Mouse (Mus musculus): ENCODE measurements around the gene Synm.

The Synm gene

DNA sequence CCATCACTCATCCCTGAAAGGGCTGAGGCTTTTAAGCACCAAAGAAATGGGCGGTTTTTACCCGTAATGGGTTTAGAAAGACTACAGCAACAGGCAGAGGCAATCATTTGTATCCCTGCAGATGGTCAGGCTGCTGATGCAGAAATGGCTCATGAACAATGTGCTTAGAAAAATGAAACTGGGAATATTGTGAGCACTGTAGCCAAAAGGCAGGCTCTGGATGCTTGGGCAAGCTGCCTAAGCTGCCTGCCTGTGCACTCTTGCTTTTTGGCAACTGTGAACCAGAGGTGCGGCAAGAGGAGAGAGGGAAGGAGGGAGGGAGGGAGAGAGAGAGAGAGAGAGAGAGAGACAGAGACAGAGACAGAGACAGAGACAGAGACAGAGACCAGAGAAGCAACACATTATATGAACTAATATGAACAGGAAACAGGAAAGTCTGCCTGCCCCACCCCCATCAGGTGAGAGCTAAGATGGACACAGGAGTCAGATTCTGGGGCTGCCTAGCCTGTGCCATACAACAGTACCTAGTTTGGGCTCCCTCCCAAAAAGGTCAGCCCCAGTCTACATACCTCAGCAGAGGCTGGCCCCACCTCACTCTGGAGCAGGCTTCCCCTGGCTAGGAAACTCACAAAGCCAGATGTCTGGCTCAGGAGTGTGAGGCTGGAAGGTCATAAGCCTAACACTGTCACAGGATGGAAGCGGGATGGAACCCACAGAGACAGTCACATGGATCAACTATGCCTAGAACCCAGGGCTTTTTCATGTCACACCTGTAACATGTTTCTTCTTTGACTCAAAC, 9.9 kb downstream of the Synm start:
- no peak for DNase-seq (ENCODE audit: low spot score in 2 of 2)

DNA sequence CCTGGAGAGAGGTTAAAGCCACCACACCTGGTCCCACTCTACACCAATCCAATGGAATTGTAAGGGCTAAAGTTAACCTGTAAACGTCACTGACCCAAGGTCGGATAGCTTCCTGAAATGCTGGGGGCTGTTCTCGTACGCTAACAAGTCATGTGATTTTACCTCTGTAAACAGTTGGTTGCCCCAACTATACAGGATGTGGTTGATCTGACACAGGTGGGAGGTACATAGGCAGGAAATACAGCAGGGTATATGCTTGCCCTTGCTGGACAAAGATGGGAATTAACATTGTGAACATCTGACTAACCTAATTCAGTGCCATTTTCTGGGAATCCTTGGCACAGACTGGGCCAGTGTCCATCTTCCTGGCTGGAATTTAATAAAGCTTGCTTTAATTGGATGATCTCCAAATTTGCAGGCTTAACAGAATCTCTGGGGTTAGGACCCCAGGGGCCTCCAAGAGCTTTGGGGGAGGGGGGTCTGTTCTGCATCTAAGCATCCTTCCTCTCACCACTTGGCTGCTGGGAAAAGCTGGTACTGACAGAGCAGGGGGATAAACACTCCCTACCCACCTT, 11.7 kb downstream of the Synm start:
- DNase-seq (ENCODE audit: low spot score in 2 of 2) = no peak

DNA sequence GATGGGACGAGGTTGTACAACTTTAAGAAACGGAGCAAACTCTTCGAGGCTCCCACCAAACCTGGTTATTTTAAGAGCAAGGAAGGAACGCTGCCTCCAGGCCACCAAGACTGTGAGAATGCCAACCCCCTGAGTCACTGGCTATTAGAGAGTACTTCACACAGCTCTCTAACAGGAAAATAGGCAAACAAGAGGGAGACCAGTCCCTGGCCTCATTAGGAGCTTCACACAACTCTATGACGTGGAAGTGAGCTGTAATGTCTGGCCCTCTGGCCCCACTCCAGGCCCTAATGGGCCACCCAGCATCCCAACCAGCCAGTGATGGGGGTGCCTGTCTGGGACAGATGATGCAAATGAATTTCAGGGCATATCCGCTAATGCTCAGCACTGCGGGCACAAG, 17.8 kb downstream of the Synm start:
- peak in 1 of 2 experiments; percentile 32 for DNase-seq (ENCODE audit: low spot score in 2 of 2)

DNA sequence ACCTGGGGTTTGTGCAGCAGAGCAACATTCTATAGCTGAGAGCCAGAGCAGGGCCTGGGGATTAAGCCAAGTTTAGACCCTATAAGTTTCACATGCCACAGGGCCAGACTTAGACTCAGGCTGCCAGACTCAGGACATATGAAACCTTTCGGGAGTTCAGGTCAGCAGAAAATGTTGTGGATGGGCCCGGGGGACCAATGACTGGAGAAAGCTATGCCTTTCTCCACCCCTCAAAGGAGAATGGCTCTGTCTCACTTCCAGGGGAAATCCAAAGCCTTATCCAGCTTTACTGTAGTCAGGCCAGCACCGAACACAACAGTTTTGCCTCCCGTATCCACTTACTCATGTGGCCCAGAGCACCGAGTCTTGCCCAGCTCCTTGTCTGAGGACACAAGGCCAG, 18.7 kb downstream of the Synm start:
- DNase-seq (ENCODE audit: low spot score in 2 of 2) = no peak

DNA sequence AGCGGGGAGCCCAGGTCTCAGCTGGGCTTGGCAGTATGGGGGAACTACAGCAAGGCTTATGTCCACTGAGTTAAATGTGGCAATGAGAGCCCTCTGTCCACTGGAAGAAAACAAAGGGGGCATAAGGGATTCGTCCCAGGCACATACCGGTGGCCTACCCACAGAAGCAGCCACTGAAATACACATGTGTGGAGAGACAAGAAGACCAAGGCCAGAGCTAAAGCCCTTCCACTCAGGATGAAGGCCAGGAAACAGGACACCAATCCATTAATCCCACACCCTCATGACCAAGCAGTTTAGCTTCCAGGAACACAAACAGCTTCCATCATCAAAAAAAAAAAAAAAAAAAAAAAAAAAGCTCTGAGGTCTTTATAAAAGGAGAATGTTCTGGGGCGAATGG, 19.2 kb downstream of the Synm start:
- no peak for DNase-seq (ENCODE audit: low spot score in 2 of 2)

DNA sequence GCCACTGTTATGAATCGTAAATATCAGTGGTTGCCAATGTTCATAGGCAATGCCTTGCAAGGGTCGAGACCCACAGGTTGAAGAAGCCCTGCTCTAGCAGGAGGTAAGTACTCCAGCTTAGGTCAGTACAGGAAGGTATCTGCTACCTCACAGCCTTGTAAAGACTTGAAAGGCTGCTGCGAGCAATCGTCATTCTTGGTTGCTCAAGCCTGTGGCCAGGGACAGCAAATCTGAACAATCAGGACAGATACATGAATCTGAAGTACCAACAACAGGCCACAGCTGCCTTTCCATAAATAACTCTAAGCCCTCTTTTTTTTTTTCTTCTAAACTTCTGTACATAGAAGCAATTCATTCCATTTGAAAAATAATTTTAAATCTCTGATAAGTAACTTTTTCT, 27.3 kb downstream of the Synm start:
- no peak for DNase-seq (ENCODE audit: low spot score in 2 of 2)

DNA sequence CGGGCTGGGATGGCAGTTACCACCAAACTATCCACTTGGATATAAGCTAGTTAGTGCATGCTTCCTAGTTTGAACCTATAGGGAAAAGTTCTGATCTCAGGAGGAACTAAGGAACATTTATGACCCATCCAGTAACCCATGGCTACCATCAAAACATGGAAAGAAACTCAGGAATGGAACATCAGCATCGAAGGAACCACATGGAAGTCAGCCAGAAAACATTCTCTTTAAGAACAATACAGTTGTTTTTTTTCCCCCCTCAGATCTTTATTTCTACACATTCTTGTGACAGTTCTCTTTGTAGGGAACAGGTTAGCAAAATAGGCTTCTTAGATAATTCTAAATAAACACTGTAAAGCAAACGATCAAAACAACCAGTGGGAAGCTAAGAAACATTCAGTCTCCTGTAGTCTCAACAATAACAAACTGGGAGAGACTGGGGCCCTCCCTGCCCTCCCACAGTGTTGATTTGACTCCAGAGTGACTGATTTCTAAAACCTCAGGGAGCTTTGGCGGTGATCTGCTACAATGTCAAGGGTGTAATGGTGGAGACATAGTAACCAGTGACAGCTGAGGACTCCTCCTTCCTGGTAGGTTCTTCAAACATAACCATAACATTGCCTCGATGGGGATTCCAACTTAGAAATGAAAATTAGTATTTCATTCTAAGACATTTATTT, 29.0 kb downstream of the Synm start:
- DNase-seq (ENCODE audit: low spot score in 2 of 2) = no peak

DNA sequence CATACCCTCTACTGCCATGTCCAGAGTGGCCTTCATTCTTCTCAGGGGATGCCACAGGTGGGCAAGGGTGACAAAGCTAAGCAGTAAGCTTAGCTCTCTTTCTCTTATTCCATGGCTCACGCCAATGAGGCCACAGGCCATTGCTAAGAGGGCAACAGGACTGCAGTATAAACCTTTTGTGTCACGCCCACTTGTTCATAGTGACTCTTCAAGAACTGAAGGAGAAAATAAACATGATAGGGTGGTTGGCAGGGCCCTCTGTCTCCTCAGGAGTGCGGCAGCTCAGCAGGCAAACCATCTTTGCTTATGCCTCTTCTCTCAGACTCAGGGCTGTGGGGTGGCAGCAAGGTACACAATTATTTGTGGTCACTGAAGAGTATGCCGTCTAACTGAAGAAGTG, 30.7 kb downstream of the Synm start:
- no peak for DNase-seq (ENCODE audit: low spot score in 2 of 2)

DNA sequence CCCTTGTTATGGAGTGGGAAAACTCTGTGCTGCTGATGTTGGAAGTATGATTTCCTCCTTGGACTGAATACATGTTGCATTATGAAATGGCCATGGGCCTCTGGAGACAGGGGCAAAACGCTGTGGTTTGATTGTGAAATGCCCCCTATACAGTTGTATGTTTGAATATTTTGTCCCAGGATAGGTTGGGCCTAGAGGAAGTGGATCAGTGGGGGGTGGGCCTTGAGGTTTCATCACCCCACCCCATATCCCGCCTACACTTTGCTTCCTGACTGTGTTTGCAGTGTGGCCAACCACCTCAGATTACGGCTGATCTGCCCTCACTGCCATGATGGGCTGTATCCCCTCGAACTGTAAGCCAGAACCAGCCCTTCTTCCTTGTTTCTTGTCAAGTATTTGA, 31.3 kb downstream of the Synm start:
- DNase-seq (ENCODE audit: low spot score in 2 of 2) = no peak

DNA sequence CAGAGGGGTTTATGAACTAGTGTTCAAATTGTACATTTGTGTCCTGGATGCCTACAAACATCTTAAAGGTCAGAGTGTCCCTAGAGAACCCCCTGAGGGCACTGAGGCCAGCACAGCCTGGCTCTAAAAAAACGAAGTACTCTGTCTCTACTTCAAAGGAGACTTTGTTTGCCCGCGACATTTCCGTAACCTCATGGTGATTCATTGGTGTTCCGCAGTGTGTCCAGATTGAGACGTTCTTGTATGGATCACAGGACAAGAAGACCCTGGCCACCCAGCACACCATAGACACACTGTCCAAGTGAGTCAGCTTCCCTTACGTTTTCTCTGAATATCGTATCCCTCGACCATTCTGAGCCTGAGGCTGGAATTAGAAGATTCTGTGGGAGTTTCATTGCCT, 34.5 kb downstream of the Synm start:
- DNase-seq (ENCODE audit: low spot score in 2 of 2) = no peak

DNA sequence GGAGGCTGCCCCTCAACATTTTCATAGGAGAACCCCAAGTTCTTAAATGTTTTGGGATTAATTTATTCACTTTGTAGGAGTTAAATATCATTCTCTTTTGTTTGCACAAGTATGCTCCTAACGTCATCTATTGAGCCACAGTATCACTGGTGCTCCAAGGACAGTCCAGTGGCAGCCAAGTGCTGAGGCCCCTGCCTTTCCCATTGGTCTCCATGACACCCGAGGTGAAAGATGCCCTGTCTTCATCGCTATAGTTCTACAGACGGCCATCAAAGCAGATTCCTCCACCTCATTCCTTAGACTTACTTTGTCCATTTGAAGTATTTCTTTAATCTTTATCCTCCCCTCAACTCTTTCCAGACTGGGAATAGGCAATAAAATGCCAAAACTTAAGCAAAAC, 35.0 kb downstream of the Synm start:
- no peak for DNase-seq (ENCODE audit: low spot score in 2 of 2)

DNA sequence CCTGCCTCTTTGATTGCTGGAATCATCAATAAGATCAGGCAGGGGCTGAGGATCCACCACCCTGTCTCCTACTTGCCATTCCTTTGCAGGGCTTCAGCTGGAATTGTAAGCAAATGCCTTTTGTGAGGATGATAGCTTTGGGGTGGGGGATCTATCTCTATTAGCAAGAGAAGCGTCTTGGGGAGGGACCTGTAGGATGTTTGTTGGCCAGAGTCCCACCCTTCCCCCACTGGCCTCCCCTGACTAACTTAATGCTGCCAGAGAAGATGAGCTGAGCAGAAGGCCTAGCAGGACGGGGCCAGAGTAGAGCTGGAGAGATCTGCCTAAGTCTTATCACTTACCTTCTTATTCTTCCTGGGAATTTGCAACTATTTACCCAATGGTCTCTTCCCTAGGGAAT, 37.4 kb downstream of the Synm start:
- DNase-seq (ENCODE audit: low spot score in 2 of 2) = no peak

DNA sequence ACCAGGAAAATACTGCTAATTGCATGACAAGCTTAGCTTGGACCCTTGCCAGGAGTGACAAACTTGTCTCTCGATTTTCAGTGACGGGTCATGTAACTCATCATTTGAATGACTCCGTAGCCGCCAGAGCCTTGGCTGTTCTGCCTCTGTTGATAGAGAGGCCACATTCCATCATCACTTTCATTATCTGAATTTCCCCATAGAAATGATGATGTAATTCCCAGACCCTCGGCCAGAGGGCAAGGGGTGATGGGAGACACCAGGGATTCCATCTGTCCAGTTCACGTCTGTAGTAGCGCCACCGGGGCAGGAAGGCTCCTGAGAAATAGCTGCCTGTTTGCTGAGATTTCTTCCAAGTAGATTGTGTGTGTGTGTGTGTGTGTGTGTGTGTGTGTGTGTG, 40.7 kb downstream of the Synm start:
- DNase-seq (ENCODE audit: low spot score in 2 of 2) = no peak

DNA sequence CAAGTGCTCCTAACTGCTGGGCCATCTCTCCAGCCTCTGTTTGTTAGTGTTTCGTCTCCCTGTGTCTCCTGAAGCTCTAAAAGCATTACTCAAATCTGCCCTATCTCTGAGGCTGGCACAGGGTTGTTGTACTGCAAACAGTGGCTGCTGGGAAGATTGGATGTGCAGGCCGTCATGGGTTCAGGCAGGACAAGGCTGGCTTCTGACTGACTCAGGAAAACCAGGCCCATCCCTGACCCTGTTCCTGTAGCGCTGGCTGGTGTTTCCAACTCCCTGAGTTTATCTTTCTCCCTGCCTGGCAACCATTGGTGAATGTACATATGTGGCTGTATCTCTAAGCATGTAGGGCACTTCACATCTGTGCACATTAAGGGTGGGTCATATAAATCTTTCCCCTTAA, 42.0 kb downstream of the Synm start:
- DNase-seq (ENCODE audit: low spot score in 2 of 2) = no peak

DNA sequence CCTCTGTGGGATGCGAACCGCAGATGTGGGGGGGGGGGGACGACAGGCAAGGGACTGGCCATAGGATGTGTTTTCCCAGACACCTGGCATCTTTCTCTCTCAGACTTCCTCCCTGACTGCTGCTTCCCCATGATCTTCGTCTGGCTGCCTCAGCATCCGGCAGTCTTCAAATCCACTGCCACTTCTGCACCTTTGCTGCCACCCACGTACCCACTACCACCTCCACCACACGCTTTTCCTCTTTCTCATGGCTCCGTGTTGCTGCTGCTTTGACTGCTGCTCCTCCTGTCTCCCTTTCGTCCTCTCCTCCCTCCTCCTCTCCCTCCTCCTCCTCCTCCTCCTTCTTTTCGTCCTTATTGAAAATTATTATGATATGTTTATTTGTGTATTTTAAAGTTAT, 42.6 kb downstream of the Synm start:
- no peak for DNase-seq (ENCODE audit: low spot score in 2 of 2)

DNA sequence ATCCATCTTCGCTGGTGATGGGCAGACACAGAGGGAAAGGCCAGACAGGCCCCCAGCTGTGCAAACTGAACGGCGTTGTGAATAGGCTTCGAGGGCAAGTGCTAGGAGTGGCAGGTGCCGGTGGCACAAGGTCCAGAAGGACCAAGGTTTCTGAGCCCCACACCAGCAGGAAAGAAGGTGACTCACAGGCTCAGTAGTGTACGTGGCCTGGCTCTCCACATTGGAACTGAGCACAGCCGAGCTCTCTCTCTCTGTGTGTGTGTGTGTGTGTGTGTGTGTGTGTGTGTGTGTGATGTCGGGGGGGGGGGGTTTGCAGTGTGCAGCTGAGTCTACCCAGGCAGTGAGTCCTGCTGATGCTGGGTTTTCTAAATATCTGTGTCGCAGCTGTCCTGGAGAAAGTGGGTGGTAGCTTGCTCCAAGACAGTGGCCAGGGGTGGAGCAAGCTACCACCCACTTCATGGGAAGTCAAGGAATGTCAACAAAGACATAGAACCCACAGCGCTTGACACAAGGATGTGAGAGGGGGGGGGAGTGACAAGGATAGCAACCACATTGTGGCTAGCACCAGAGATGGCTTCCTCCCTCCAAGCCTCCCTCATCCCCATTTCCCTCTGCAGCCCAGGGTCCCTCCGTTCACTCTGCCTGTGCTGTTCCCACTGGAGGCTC, 43.2 kb downstream of the Synm start:
- no peak for DNase-seq (ENCODE audit: low spot score in 2 of 2)

DNA sequence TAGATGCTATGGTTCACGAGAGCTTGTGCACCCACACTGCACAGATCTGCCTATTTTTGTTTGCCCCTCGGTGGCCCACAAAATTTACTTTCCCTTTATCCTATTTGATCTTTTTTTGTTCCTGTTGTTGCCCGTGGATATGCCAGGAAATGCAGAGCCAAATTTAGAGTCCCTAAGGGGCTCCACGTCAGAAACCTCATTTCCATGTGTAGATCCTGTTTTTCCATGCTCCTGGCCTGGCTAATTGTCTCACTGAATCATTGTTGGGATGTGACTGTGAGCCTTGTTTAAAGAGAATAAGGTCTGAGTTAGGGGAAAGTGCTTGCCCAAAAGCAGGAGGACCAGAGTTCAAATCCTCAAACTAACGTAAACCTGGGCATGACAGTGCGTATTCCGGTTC, 44.4 kb downstream of the Synm start:
- DNase-seq (ENCODE audit: low spot score in 2 of 2) = no peak

DNA sequence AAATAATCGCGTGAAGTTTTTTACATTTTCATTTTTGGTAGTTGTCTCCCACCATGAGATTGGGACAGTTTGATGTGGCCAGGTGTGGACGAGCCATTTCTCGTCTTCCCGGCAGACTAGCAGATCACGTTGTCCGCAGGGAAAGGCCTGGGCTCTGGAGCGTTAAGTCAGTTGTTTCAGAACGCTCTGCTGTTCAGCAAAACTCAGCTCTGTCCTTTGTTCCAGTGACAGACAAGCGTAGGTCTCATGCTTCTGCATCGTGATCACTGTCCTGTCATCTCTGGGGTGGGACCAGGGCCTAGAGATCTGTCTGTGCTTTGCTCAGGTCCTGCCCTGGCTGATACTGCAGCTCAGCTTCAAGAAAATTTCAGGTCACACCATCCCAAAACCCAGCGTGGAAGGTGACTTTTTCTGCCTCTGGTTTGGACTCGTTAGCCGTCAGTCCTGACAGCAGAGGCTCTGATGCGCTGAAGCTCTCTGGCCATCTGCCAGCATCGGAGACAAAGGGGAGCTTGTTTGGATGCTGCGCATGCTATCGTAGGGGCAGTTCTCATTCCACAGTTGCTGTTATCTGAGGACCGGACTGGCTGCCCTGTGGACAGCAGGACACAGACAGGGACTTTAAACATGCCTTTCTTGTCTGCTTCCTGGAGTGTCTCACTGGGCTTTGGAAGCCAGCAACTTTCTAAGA, 45.6 kb downstream of the Synm start:
- no peak for DNase-seq (ENCODE audit: low spot score in 2 of 2)

DNA sequence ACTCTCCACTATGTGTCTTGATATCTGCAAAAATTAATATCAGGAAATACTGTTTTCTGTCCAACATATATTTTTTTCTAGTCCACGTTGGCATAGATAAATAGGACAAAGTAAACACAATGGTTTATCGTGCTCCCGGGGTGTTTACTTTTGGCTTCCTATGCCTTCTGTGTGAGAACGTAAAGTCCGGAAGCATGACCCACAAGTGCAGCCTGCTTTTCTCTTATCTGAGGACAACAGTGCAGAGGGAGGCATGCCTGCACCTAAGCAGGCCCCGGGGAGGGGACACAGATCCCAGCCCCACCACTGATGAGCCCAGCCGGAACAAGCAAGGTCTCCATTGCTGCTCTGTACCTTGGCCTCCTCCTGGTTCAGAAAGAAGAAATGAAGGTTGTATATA, 49.3 kb downstream of the Synm start:
- no peak for DNase-seq (ENCODE audit: low spot score in 2 of 2)

DNA sequence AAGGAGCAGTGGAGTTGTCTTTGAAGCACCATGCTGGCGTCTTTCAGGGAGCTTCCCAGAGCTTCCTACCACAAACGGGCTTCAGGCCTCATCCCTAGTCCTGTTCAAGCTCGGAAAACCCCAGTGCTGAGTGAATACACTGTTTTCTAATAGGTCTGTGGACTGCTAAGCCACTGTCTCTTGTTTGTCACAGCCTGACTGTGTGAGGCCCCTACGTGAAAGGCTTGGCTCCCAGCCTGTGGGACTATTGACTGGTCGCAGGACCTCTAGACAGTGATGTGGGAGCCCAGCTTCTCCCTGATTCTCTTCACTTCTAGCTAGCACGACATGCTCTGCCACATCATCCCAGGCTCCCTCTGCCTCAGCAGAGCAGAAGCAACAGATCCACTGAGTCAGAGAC, 51.4 kb downstream of the Synm start:
- DNase-seq (ENCODE audit: low spot score in 2 of 2) = no peak

DNA sequence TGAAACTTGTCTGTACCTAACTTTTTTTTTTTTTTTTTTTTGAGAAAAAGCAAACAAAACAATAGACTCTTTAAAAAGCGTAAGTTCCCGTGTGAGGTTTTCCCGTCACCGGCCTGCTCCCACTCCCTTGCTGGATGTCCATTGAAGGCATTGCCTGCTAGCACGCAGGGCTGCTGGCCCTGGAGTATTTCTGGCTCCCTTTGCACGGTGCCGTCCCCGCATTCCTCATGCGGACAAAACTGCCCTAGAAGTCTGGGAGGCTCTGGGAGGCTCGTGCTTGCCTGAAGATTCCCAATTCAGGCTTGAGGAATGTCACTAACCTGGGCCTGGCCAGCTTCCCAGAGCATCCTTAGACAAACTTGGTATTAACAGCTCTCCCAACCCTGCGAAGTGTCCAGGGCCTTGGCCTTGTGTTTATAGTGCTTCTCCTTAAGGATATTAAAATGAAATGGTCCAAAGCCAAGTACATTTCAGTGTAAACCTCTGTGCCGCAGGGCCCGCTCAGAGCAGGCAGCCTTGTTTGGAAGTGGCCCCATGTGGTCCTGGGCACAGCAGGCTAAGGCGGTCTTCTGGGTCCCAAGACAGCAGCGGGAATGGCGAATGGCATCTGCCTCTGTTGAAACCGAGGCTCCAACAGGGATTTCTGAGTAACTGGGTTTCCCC, 58.2 kb downstream of the Synm start:
- DNase-seq (ENCODE audit: low spot score in 2 of 2) = peak in 1 of 2 experiments; percentile 26

DNA sequence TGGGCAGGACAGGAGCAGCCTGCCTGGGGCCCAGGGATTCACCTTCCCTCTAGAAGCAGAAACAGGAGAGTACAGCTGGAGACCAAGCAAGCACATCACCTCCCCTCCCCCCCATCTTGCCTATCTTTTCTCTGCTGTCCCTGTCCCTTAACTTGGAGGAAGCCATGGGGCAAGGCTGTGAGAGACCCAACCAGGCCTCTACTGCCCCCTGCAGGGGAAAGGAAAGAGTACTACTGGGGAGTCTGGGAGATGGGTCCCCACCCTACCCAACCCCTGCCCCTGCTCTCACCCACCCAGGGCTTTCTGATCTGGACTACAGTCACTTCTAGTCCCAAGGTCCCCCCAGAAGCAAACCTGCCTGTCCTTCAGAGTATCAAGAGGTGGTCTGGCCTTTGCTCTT, 58.7 kb downstream of the Synm start:
- no peak for DNase-seq (ENCODE audit: low spot score in 2 of 2)

Data from urinary bladder, adult 18-20 months (tissue).